Mouse (Mus musculus): ENCODE results near the gene Pgpep1l. TPM values are rescaled to one million over a fixed set of nuclear protein-coding genes. Genes with fewer than 3 reads are reported as not detected.

Gene Pgpep1l
- polyA plus RNA-seq, 1 experiment: not detected

GRCm38 (mm10) chr7:68258326-68259150 is 5.5 kb downstream of the Pgpep1l start:
- TF ChIP-seq USF1 (IDR thresholded peaks at IDR 0.05; ENCODE audit: low read depth): no peak
- no peak for TF ChIP-seq FOSL1 (IDR thresholded peaks at IDR 0.05; ENCODE audit: insufficient read depth, low read length, poor library complexity, severe bottlenecking)
- no peak for TF ChIP-seq MYOG (IDR thresholded peaks at IDR 0.05; ENCODE audit: control insufficient read depth, extremely low read depth, insufficient read length)
- no peak for TF ChIP-seq MAX (IDR thresholded peaks at IDR 0.05)
- no peak for TF ChIP-seq MYOD1 (IDR thresholded peaks at IDR 0.05; ENCODE audit: control insufficient read depth, insufficient read length, low read depth)
- Histone ChIP-seq H3ac (ENCODE audit: control insufficient read depth, insufficient read length, low read depth) (no peak overlapping the region), H3K79me3 (ENCODE audit: low read depth) (no peaks in the 10 kb centered on the region), H3K4me3 (ENCODE audit: insufficient read depth, poor library complexity, severe bottlenecking) (no peak overlapping the region), H3K27me3 (ENCODE audit: control insufficient read depth, insufficient read depth, insufficient read length) (no peaks in the 10 kb centered on the region), H3K79me2 (ENCODE audit: control insufficient read depth, insufficient read depth) (no peaks in the 10 kb centered on the region), H3K36me3 (ENCODE audit: control insufficient read depth, insufficient read depth) (no peaks in the 10 kb centered on the region)

GRCm38 (mm10) chr7:68257767-68258166 is 6.3 kb downstream of the Pgpep1l start:
- Histone ChIP-seq H3ac (ENCODE audit: control insufficient read depth, insufficient read length, low read depth) (no peak overlapping the region), H3K27me3 (ENCODE audit: control insufficient read depth, insufficient read depth, insufficient read length) (no peaks in the 10 kb centered on the region), H3K79me2 (ENCODE audit: control insufficient read depth, insufficient read depth) (no peaks in the 10 kb centered on the region), H3K4me3 (ENCODE audit: insufficient read depth, poor library complexity, severe bottlenecking) (no peak overlapping the region), H3K36me3 (ENCODE audit: control insufficient read depth, insufficient read depth) (no peaks in the 10 kb centered on the region), H3K79me3 (ENCODE audit: low read depth) (no peaks in the 10 kb centered on the region)
- TF ChIP-seq FOSL1 (IDR thresholded peaks at IDR 0.05; ENCODE audit: insufficient read depth, low read length, poor library complexity, severe bottlenecking) (no peak), USF1 (IDR thresholded peaks at IDR 0.05; ENCODE audit: low read depth) (no peak), MAX (IDR thresholded peaks at IDR 0.05) (no peak), MYOG (IDR thresholded peaks at IDR 0.05; ENCODE audit: control insufficient read depth, extremely low read depth, insufficient read length) (no peak), CEBPB (IDR thresholded peaks at IDR 0.05; ENCODE audit: low read depth) (no peak), CTCF (IDR thresholded peaks at IDR 0.05; ENCODE audit: control insufficient read depth, insufficient read depth, insufficient read length) (no peak), MYOD1 (IDR thresholded peaks at IDR 0.05; ENCODE audit: control insufficient read depth, insufficient read length, low read depth) (no peak)

GRCm38 (mm10) chr7:68250902-68251301 is 13.1 kb downstream of the Pgpep1l start:
- Histone ChIP-seq H3K27me3 (ENCODE audit: control insufficient read depth, insufficient read depth, insufficient read length) (no peaks in the 10 kb centered on the region), H3K79me3 (ENCODE audit: low read depth) (no peaks in the 10 kb centered on the region), H3K36me3 (ENCODE audit: control insufficient read depth, insufficient read depth) (no peaks in the 10 kb centered on the region), H3K4me3 (ENCODE audit: insufficient read depth, poor library complexity, severe bottlenecking) (no peak overlapping the region), H3ac (ENCODE audit: control insufficient read depth, insufficient read length, low read depth) (no peak overlapping the region), H3K79me2 (ENCODE audit: control insufficient read depth, insufficient read depth) (no peaks in the 10 kb centered on the region)
- TF ChIP-seq FOSL1 (IDR thresholded peaks at IDR 0.05; ENCODE audit: insufficient read depth, low read length, poor library complexity, severe bottlenecking) (no peak), CTCF (IDR thresholded peaks at IDR 0.05; ENCODE audit: control insufficient read depth, insufficient read depth, insufficient read length) (no peak), USF1 (IDR thresholded peaks at IDR 0.05; ENCODE audit: low read depth) (no peak), MYOD1 (IDR thresholded peaks at IDR 0.05; ENCODE audit: control insufficient read depth, insufficient read length, low read depth) (no peak)

DNA sequence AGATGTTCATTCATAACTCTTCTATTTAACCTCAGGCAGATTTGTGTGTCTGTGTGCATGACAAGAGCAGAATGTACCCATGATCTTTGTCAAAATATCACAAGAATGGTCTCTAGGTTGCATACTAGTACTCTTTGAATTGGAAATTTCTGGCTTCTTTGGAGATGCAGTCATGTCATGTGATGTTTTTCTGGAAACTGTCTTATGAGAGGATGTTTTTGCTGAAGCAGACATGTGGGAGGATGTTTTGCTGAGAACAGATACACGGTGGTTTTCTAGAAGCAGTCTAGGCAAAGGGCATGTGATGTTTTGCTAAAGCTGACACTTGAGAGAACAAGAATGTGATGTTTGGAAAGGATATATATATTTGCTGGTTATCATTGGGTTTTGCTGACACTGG is 13.6 kb downstream of the Pgpep1l start:
- TF ChIP-seq CTCF (IDR thresholded peaks at IDR 0.05; ENCODE audit: control insufficient read depth, insufficient read depth, insufficient read length) (no peak), MYOD1 (IDR thresholded peaks at IDR 0.05; ENCODE audit: control insufficient read depth, insufficient read length, low read depth) (no peak), MYOG (IDR thresholded peaks at IDR 0.05; ENCODE audit: control insufficient read depth, extremely low read depth, insufficient read length) (no peak), MAX (IDR thresholded peaks at IDR 0.05) (no peak), CEBPB (IDR thresholded peaks at IDR 0.05; ENCODE audit: low read depth) (no peak), FOSL1 (IDR thresholded peaks at IDR 0.05; ENCODE audit: insufficient read depth, low read length, poor library complexity, severe bottlenecking) (no peak), USF1 (IDR thresholded peaks at IDR 0.05; ENCODE audit: low read depth) (no peak)
- H3K27me3 ChIP-seq (ENCODE audit: control insufficient read depth, insufficient read depth, insufficient read length): no peaks in the 10 kb centered on the region
- no peak overlapping the region for H3K4me3 ChIP-seq (ENCODE audit: insufficient read depth, poor library complexity, severe bottlenecking)
- no peaks in the 10 kb centered on the region for H3K79me3 ChIP-seq (ENCODE audit: low read depth)
- H3K36me3 ChIP-seq (ENCODE audit: control insufficient read depth, insufficient read depth): no peaks in the 10 kb centered on the region
- no peak overlapping the region for H3ac ChIP-seq (ENCODE audit: control insufficient read depth, insufficient read length, low read depth)
- H3K79me2 ChIP-seq (ENCODE audit: control insufficient read depth, insufficient read depth): no peaks in the 10 kb centered on the region

DNA sequence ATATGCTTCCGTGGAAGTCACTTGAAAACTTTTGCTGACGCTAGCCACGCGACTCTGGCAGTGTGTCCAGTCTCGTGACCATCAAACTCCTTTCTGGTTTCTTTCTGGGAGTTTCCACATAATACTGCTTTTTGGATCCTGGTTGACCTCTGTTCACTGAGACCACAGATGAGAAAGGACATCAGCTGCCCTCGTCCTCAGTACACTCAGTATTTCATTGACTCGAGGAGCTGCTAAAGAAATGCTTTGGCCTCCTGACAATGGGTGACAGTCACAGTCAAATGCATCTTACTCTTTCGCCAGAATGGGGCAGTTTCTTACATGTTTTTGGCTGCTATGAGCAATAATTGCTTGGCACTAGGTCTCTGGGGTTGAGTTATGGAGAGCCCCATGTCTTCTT is 17.8 kb downstream of the Pgpep1l start:
- Histone ChIP-seq H3K4me3 (ENCODE audit: insufficient read depth, poor library complexity, severe bottlenecking) (no peak overlapping the region), H3K79me2 (ENCODE audit: control insufficient read depth, insufficient read depth) (no peaks in the 10 kb centered on the region), H3K36me3 (ENCODE audit: control insufficient read depth, insufficient read depth) (no peaks in the 10 kb centered on the region)

More for the DNA sequence above, 17.8 kb downstream of the Pgpep1l start:
- Histone ChIP-seq H3K27me3 (ENCODE audit: control insufficient read depth, insufficient read depth, insufficient read length) (no peaks in the 10 kb centered on the region), H3ac (ENCODE audit: control insufficient read depth, insufficient read length, low read depth) (no peak overlapping the region), H3K79me3 (ENCODE audit: low read depth) (no peaks in the 10 kb centered on the region)
- TF ChIP-seq MYOD1 (IDR thresholded peaks at IDR 0.05; ENCODE audit: control insufficient read depth, insufficient read length, low read depth): no peak
- no peak for TF ChIP-seq MAX (IDR thresholded peaks at IDR 0.05)
- no peak for TF ChIP-seq CEBPB (IDR thresholded peaks at IDR 0.05; ENCODE audit: low read depth)
- no peak for TF ChIP-seq USF1 (IDR thresholded peaks at IDR 0.05; ENCODE audit: low read depth)
- TF ChIP-seq CTCF (IDR thresholded peaks at IDR 0.05; ENCODE audit: control insufficient read depth, insufficient read depth, insufficient read length): no peak
- no peak for TF ChIP-seq MYOG (IDR thresholded peaks at IDR 0.05; ENCODE audit: control insufficient read depth, extremely low read depth, insufficient read length)
- TF ChIP-seq FOSL1 (IDR thresholded peaks at IDR 0.05; ENCODE audit: insufficient read depth, low read length, poor library complexity, severe bottlenecking): no peak
